Mouse (Mus musculus) liver, embryonic 15.5 days (tissue): ENCODE measurements around the gene Antxr1. TPM values are rescaled to one million over a fixed set of nuclear protein-coding genes. Genes with fewer than 3 reads are reported as not detected.

ENCODE experiments used
- ATAC-seq: fragments of 200-750 bp; cut with Nextera tagmentation; 2 replicates; pipeline ENCODE4 v1.8.0; 2017; ENCODE audit warnings: moderate number of reproducible peaks, mild to moderate bottlenecking, moderate library complexity; ENCODE audit not compliant: insufficient read depth
- H3K27ac ChIP-seq: fragments of 300-500 bp; sonication (generic); replicated peaks from 2 replicates; pipeline ENCODE4 v1.5.1; 2015; ENCODE audit warnings: mild to moderate bottlenecking, inconsistent platforms
- H3K27me3 ChIP-seq: fragments of 300-500 bp; sonication (generic); 2 replicates; pipeline ENCODE4 v1.6.1; 2015; ENCODE audit warnings: mild to moderate bottlenecking, inconsistent platforms
- H3K36me3 ChIP-seq: fragments of 300-500 bp; sonication (generic); replicated peaks from 2 replicates; pipeline ENCODE4 v1.6.1; 2015; ENCODE audit warnings: moderate library complexity, mild to moderate bottlenecking, inconsistent platforms
- H3K4me1 ChIP-seq: fragments of 300-500 bp; sonication (generic); replicated peaks from 2 replicates; pipeline ENCODE4 v1.6.1; 2015; ENCODE audit warnings: inconsistent platforms
- H3K4me2 ChIP-seq: fragments of 300-500 bp; sonication (generic); 2 replicates; pipeline ENCODE4 v1.6.1; 2015; ENCODE audit warnings: moderate library complexity, mild to moderate bottlenecking, inconsistent platforms
- H3K4me3 ChIP-seq: fragments of 300-500 bp; sonication (generic); replicated peaks from 2 replicates; pipeline ENCODE4 v1.5.1; 2015; ENCODE audit warnings: mild to moderate bottlenecking, inconsistent platforms
- H3K9ac ChIP-seq: fragments of 300-500 bp; sonication (generic); 2 replicates; pipeline ENCODE4 v1.6.1; 2015; ENCODE audit warnings: moderate library complexity, mild to moderate bottlenecking, inconsistent platforms
- H3K9me3 ChIP-seq: fragments of 300-500 bp; sonication (generic); replicated peaks from 2 replicates; pipeline ENCODE4 v1.6.1; 2016; ENCODE audit warnings: inconsistent platforms
- WGBS: fragments of 180-500 bp; shearing (Covaris S2); methylation state at CpG from one replicate; pipeline ENCODE4 v1.1.7; 2015; ENCODE audit warnings: mixed read lengths; ENCODE audit not compliant: insufficient replicate concordance; 5-methylcytosine and 5-hydroxymethylcytosine counted together
- polyA plus RNA-seq: library from polyadenylated mRNA; unstranded; fragments of >200 nt; fragmentation: Nextera tagmentation; extraction: Ambion mirVana; gene quantifications from 2 replicates; pipeline ENCODE4 v1.2.1, GENCODE M21; 2015

Antxr1 gene
- polyA plus RNA-seq, 1 experiment from 2014 or later: 0.47 TPM

DNA sequence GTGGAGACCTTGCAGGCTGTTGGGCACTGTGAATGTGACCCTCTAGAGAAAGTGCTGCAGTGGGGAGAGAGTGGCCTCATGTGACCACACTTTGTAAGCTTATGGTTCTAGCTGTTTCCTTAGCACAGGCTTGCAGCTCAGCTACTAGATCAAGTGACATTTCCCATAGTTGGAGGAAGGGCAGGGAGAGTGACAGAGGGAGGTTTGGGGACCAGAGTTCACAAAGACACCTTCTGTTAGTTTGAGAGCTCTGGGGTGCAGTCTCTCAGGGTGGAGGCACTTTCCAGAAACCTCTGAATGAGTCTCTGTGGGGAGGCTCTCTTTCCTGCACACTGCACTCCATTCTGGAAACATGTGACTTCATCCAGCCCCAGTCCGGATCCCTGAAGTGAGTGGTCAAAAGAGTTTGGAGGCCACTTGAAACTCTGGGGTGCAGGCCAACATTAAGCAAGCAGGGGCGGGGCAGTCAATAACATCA is 119.5 kb downstream of the Antxr1 start:
- Histone ChIP-seq H3K4me1 (peaks cover 7% of the 10 kb centered on the region; the same call in 1 of the 2 replicates), H3K27me3 (no peaks in the 10 kb centered on the region), H3K9ac (no peak overlapping the region), H3K9me3 (no peaks in the 10 kb centered on the region), H3K36me3 (no peaks in the 10 kb centered on the region), H3K4me2 (no peak overlapping the region), H3K27ac (no peak overlapping the region), H3K4me3 (no peak overlapping the region)
- ATAC-seq: no peak
- WGBS: 58% methylated on average over 2 of the region's 2 CpGs

DNA sequence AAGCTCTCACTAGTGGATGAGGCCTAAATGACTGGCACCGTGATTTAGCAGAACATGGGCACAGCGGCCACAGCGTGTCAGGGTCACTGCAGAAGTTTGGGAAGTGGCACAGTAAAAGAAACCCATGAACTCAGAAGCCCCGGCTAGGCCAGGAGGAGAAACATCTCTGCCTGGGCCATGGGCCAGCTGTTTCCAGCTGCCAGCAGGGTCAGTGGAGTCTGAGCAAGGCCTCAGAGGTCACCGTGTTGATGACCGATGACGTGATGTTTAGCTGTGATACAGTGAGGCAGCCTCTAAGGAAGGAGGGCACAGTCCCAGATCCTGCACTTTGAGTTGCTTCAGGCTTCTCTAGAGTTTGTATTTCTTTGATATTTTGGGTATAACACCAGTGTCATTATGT is 122.4 kb downstream of the Antxr1 start:
- H3K36me3 ChIP-seq: no peaks in the 10 kb centered on the region
- no peak overlapping the region for H3K4me2 ChIP-seq
- H3K9ac ChIP-seq: no peak overlapping the region
- no peak overlapping the region for H3K27ac ChIP-seq
- ATAC-seq: no peak
- WGBS: 69% methylated on average over 7 of the region's 7 CpGs
- H3K27me3 ChIP-seq: no peaks in the 10 kb centered on the region
- no peaks in the 10 kb centered on the region for H3K9me3 ChIP-seq
- peaks cover 7% of the 10 kb centered on the region; the same call in 1 of the 2 replicates for H3K4me1 ChIP-seq
- no peak overlapping the region for H3K4me3 ChIP-seq

DNA sequence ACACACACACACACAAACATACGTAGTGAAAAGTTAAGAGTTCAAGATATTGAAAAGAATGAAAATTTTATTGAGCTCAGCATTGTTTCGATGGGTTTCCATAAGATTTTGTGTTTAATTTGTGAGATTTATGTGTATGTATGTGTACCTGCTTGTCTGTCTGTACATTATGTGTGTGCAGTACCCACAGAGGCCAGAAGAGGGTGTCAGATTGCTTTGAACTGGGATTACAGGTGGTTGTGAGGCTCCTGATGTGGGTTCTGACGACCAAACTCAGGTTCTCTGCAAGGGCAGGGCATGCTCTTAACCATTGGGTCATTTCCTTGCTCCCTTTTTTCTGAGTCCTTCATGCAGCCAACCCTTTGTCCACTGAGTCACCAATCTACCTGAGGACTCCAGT is 124.1 kb downstream of the Antxr1 start:
- H3K36me3 ChIP-seq: no peaks in the 10 kb centered on the region
- H3K27ac ChIP-seq: no peak overlapping the region
- H3K4me1 ChIP-seq: peaks cover 7% of the 10 kb centered on the region; the same call in 1 of the 2 replicates
- no peak overlapping the region for H3K4me3 ChIP-seq
- no peak overlapping the region for H3K9ac ChIP-seq
- H3K9me3 ChIP-seq: no peaks in the 10 kb centered on the region
- H3K4me2 ChIP-seq: no peak overlapping the region
- H3K27me3 ChIP-seq: no peaks in the 10 kb centered on the region
- 50% methylated on average over 3 of the region's 3 CpGs for WGBS
- no peak for ATAC-seq

DNA sequence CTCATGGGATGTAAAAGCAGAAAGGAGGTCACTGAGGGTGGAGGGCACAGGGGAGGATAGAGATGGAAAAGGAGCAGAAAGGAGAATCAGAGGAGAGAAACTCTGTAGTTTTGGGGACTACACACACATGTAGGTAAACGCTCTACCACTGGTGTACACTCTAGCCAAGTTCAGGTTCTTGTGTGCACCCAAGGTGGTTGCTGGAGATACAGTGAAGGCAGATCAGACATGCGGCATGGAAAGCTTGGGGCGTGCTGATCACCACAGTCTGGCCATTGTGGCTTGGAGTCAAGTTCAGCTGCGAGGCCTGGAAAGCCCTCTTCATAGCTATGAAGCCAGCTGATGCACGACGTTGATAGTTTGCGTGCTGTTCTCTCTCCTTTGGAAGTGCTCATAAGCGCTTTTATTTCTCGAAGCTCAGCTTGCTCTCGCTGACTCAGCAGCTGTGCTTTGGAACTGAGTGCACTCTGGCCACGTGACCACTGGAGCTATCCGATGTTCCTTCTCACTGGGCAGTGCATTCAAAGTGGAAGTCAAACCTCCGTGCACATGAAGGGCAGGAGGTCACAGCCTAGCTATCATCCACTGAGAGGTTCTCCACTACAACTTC is 128.1 kb downstream of the Antxr1 start:
- Histone ChIP-seq H3K27ac (no peak overlapping the region), H3K36me3 (no peaks in the 10 kb centered on the region), H3K9ac (no peak overlapping the region), H3K4me2 (no peak overlapping the region), H3K4me3 (no peak overlapping the region), H3K9me3 (no peaks in the 10 kb centered on the region), H3K4me1 (no peaks in the 10 kb centered on the region), H3K27me3 (peaks cover 15% of the 10 kb centered on the region; the same call in 1 of the 2 replicates)
- no peak for ATAC-seq
- 54% methylated on average over 13 of the region's 13 CpGs for WGBS

DNA sequence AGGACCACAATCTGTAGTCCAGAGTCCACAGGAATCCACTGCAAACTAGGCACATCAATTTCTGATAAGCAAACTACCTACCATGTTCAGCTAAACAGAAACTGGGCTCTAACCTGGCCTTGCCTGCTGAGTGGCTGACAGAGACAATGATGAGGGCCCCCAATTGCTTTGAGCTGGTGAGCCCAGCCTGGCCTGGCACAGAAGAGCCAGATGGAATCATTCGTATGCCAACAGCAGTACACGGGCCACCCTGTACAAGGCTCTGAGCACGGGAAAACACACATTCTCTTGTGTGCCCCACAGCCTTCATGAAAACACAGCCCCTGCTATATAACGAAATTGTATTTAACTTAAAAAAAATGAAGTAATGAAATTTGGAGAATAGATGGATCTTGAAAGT is 128.8 kb downstream of the Antxr1 start:
- Histone ChIP-seq H3K36me3 (no peaks in the 10 kb centered on the region), H3K4me2 (no peak overlapping the region), H3K27me3 (peaks cover 15% of the 10 kb centered on the region; the same call in 1 of the 2 replicates), H3K9me3 (no peaks in the 10 kb centered on the region), H3K27ac (no peak overlapping the region), H3K9ac (no peak overlapping the region), H3K4me3 (no peak overlapping the region), H3K4me1 (no peaks in the 10 kb centered on the region)
- no peak for ATAC-seq
- 69% methylated on average over 4 of the region's 4 CpGs for WGBS

DNA sequence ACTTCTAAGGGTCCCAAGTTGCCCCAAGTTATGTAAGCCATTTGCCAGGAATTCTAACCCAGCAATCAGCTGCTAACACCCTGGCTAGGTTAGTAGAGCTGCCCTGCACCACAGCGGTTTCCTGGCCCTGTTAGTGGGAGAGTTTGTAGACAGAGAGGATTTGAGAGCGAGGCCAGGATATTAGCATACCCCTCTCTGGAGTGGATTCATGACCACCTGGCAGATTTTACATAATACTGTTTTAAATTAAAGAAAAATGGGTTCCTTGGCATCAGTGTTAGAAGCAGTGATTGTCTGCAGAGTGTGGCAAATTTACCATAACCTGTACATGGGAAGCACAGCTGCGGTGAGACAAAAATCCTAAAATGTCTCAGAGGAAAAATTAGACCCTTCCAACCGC is 132.2 kb downstream of the Antxr1 start:
- Histone ChIP-seq H3K4me3 (no peak overlapping the region), H3K27me3 (peaks cover 15% of the 10 kb centered on the region; the same call in 1 of the 2 replicates), H3K4me2 (no peak overlapping the region), H3K9ac (no peak overlapping the region), H3K9me3 (no peaks in the 10 kb centered on the region), H3K27ac (no peak overlapping the region), H3K4me1 (no peaks in the 10 kb centered on the region), H3K36me3 (no peaks in the 10 kb centered on the region)
- ATAC-seq: no peak
- 60% methylated on average over 4 of the region's 4 CpGs for WGBS

DNA sequence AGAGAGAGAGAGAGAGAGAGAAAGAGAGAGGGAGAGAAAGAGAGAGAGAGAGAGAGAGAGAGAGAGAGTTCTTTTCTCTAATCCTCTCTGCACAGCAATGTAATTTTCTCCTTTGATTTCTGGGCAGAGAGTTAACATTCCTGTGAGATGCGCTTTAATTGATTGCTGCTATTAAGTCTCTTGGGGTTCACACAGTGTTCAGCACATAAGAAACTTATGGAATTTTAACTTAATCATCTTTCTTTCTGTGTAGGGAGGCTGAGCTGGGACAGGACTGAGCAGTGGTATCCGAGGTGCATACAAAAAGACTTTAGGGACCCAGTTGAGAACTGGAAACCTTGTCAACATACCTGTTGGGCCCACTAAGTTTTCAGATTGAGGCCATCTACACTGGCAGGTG is 132.6 kb downstream of the Antxr1 start:
- no peaks in the 10 kb centered on the region for H3K9me3 ChIP-seq
- H3K4me1 ChIP-seq: no peaks in the 10 kb centered on the region
- no peaks in the 10 kb centered on the region for H3K36me3 ChIP-seq
- no peak overlapping the region for H3K4me2 ChIP-seq
- WGBS: 71% methylated on average over 2 of the region's 2 CpGs
- ATAC-seq: no peak
- peaks cover 15% of the 10 kb centered on the region; the same call in 1 of the 2 replicates for H3K27me3 ChIP-seq
- no peak overlapping the region for H3K27ac ChIP-seq
- no peak overlapping the region for H3K9ac ChIP-seq
- no peak overlapping the region for H3K4me3 ChIP-seq

DNA sequence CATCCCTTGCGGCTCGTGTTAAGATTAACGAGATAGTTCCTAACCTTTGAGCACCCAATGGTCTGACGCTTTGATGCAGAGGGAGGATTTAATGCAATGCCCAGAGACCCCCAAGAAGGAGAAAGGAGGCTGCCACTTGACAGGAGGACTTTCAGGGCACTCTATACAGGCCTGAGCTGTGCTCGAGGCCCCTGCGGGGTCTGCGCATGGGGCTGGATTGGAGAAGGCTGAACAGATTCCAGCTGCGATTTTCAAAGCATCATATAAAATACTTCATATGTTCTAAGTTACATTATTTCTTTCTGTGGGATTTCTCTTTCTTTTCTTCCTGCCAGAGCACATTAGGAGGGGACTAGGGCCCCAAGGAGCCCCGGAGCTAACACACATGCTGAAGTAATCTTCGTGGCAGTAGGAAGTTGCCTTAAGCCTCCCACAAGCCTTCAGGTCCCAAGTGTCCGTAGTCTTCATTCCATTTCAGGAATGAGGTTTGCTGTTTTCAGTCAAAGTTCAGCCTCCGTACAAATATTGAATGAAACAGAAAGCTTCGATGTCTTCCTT is 133.5 kb downstream of the Antxr1 start:
- WGBS: 76% methylated on average over 13 of the region's 13 CpGs

DNA sequence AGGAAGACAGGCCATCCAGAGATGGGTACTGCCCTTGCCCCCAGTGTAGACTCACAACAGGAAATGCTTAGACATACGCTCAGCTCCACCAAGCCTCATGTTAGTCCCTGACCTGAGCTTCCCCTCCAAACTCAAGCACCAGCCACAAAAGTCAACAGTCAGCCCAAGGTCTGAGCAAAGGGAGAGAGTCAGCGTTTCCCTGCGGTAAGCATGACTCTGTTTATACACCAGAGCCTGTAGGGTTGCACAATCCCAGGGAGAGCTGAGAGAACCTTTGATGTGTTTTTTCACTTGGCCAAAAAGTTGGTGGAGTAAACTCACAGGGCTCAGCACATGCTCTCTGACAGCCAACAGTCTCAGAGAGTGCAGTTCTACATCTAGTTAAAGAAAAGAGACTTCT is 145.9 kb downstream of the Antxr1 start:
- no peak overlapping the region for H3K4me2 ChIP-seq
- H3K27ac ChIP-seq: peak overlapping the region; percentile 57
- H3K4me1 ChIP-seq: peaks cover 53% of the 10 kb centered on the region
- no peak overlapping the region for H3K4me3 ChIP-seq
- ATAC-seq: peak; percentile 68
- H3K36me3 ChIP-seq: no peaks in the 10 kb centered on the region
- H3K9me3 ChIP-seq: no peaks in the 10 kb centered on the region
- WGBS: 37% methylated on average over 3 of the region's 3 CpGs
- no peaks in the 10 kb centered on the region; the same call in 1 of the 2 replicates for H3K27me3 ChIP-seq
- no peak overlapping the region for H3K9ac ChIP-seq

More for the DNA sequence above, 133.5 kb downstream of the Antxr1 start:
- no peak overlapping the region for H3K27ac ChIP-seq
- H3K9me3 ChIP-seq: no peaks in the 10 kb centered on the region
- ATAC-seq: no peak
- no peaks in the 10 kb centered on the region for H3K4me1 ChIP-seq
- no peak overlapping the region for H3K4me3 ChIP-seq
- no peak overlapping the region for H3K9ac ChIP-seq
- peaks cover 15% of the 10 kb centered on the region; the same call in 1 of the 2 replicates for H3K27me3 ChIP-seq
- no peak overlapping the region for H3K4me2 ChIP-seq
- H3K36me3 ChIP-seq: no peaks in the 10 kb centered on the region

DNA sequence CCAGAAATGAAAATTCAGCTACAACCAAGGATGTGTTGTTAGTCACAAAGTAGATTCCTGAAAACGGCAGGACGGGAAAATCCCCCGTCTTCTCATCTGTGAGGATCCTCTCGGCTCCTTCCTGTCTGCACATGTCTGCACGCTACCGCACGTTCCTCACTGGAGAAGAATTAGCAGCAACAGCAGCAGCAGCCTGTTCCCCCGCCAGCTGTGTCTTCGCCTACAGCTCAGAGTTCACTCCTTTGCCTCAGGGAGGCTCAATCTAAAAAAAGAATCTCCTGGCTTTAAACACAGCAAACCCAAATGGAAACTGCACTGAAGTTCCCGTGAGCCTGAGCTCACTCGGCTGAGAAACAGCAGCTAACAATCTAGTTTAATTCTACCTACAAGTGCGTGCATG is 148.6 kb downstream of the Antxr1 start:
- Histone ChIP-seq H3K36me3 (no peaks in the 10 kb centered on the region), H3K4me3 (no peak overlapping the region), H3K9ac (no peak overlapping the region), H3K27ac (peak overlapping the region; percentile 88; the same call in 1 of the 2 replicates), H3K9me3 (no peaks in the 10 kb centered on the region), H3K4me2 (no peak overlapping the region), H3K4me1 (peaks cover 76% of the 10 kb centered on the region), H3K27me3 (no peaks in the 10 kb centered on the region; the same call in 1 of the 2 replicates)
- ATAC-seq: no peak
- WGBS: 69% methylated on average over 12 of the region's 12 CpGs

DNA sequence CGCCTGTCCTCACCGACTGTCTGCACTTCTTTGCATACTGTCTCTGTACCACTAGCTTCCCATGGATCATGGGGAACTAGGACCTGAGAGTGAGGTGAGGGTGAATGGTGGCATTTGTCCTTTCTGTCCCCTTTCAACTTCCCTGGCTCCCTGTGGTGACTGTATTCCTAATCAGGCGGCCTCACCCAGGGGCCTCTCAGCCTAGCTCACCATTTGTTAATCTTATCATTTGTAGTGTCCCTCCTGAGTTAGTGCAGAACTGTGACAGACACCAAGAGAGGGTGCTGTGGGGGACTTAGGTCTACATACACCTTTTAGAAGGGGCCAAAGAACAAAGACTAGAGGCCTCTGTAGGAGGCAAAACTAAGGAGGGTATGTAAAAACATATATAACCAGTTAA is 151.2 kb downstream of the Antxr1 start:
- peak overlapping the region; percentile 38 for H3K4me3 ChIP-seq
- no peaks in the 10 kb centered on the region for H3K36me3 ChIP-seq
- peak; percentile 97 for ATAC-seq
- peak overlapping the region; percentile 52 for H3K9ac ChIP-seq
- H3K9me3 ChIP-seq: no peaks in the 10 kb centered on the region
- H3K27ac ChIP-seq: peak overlapping the region; percentile 88
- H3K4me2 ChIP-seq: peak overlapping the region; percentile 77
- no peaks in the 10 kb centered on the region; the same call in 1 of the 2 replicates for H3K27me3 ChIP-seq
- H3K4me1 ChIP-seq: peaks cover 55% of the 10 kb centered on the region
- 32% methylated on average over 3 of the region's 3 CpGs for WGBS
